11 mouse cellular contexts compared by ENCODE assay signal in genomic region chr8:125134876-125135275, GRCm38 (mm10).
DNase-seq lines count a peak whose midpoint lies in the region; ATAC-seq and TF ChIP-seq lines count a peak whose summit lies in the region.
"Had no signal": no experiment of that assay in that cellular context is flagged by ENCODE, and none has a peak within 500 bp of the region (broad histone marks: within the 10 kb centered on the region; RNA-seq: fewer than 3 reads in every experiment).

No protein-coding gene starts in this region.

- H3K4me3 ChIP-seq in kidney, adult 2 months (ENCODE audit: insufficient read depth, low read depth, low read length) = no peak overlapping the region
- no peak overlapping the region for H3K4me3 ChIP-seq in embryonic facial prominence, embryonic 13.5 days
- H3K4me3 ChIP-seq in liver, embryonic 12.5 days = no peak overlapping the region
- H3K4me3 ChIP-seq: left cerebral cortex, adult 2 months; megakaryocyte, embryonic 14.5 days had no signal

- intact Hi-C loops in heart, postnatal 36 days (cut with DNase I) = loop anchor here (2.0 to 5.0 kb wide), 2 partner anchors 60 to 437 kb away; no protein-coding TSS in a partner anchor

- WGBS in kidney, adult 2 months = 23% methylated on average over 10 of the region's 10 CpGs
- 27% methylated on average over 10 of the region's 10 CpGs for WGBS in embryonic facial prominence, embryonic 13.5 days
- WGBS in liver, embryonic 12.5 days (ENCODE audit: insufficient replicate concordance) = 78% methylated on average over 10 of the region's 10 CpGs

- H3K4me1 ChIP-seq in kidney, adult 2 months (ENCODE audit: control insufficient read depth, insufficient read depth, low read length) = peaks cover 7% of the 10 kb centered on the region
- peaks cover 38% of the 10 kb centered on the region for H3K4me1 ChIP-seq in embryonic facial prominence, embryonic 13.5 days
- H3K4me1 ChIP-seq in liver, embryonic 12.5 days = peaks cover 10% of the 10 kb centered on the region
- H3K4me1 ChIP-seq: megakaryocyte, embryonic 14.5 days had no signal

- no peak for TF ChIP-seq CTCF in kidney, adult 2 months (conservative IDR thresholded peaks at IDR 0.05; ENCODE audit: insufficient read depth, insufficient read length, low read depth, low read length)

- H3K36me3 ChIP-seq in kidney, adult 2 months (ENCODE audit: control insufficient read depth, insufficient read depth, low read length) = no peaks in the 10 kb centered on the region
- H3K36me3 ChIP-seq in embryonic facial prominence, embryonic 13.5 days = no peaks in the 10 kb centered on the region
- H3K36me3 ChIP-seq in liver, embryonic 12.5 days = no peaks in the 10 kb centered on the region

- H3K9me3 ChIP-seq in embryonic facial prominence, embryonic 13.5 days = no peaks in the 10 kb centered on the region
- no peaks in the 10 kb centered on the region for H3K9me3 ChIP-seq in liver, embryonic 12.5 days (replicated peaks)
- H3K9me3 ChIP-seq: megakaryocyte, embryonic 14.5 days had no signal

- peak overlapping the region; percentile 11; the same call in 1 of the 2 replicates for H3K4me2 ChIP-seq in embryonic facial prominence, embryonic 13.5 days
- H3K4me2 ChIP-seq in liver, embryonic 12.5 days = no peak overlapping the region

- 0 out of 2 replicates have a peak overlapping the region, but pooled peaks have one; percentile 14 for H3K27ac ChIP-seq in kidney, adult 2 months (ENCODE audit: insufficient read depth, low read depth, low read length)
- H3K27ac ChIP-seq in embryonic facial prominence, embryonic 13.5 days = no peak overlapping the region
- H3K27ac ChIP-seq in liver, embryonic 12.5 days = no peak overlapping the region
- H3K27ac ChIP-seq: left cerebral cortex, adult 2 months had no signal

- no peak for ATAC-seq in embryonic facial prominence, embryonic 13.5 days (ENCODE audit: insufficient number of reproducible peaks, insufficient read depth, low FRiP score, low TSS enrichment, low read depth)
- no peak for ATAC-seq in liver, embryonic 12.5 days

- no peak overlapping the region for H3K9ac ChIP-seq in embryonic facial prominence, embryonic 13.5 days
- no peak overlapping the region for H3K9ac ChIP-seq in liver, embryonic 12.5 days

- H3K27me3 ChIP-seq in kidney, adult 2 months (replicated peaks; ENCODE audit: control insufficient read depth, insufficient read depth, low read length) = no peaks in the 10 kb centered on the region
- H3K27me3 ChIP-seq in embryonic facial prominence, embryonic 13.5 days = peaks cover 22% of the 10 kb centered on the region
- peaks cover 10% of the 10 kb centered on the region for H3K27me3 ChIP-seq in liver, embryonic 12.5 days (replicated peaks)

- TF ChIP-seq POLR2A in kidney, adult 2 months (IDR thresholded peaks at IDR 0.05; ENCODE audit: low read depth, low read length) = no peak

- DNase-seq in kidney, adult 2 months = peak; percentile 40
- no peak for DNase-seq in kidney, adult 18-20 months
- DNase-seq in heart, postnatal 36 days = peak; percentile 18 to 30
- peak; percentile 28 for DNase-seq in lung, postnatal 10 days
- no peak for DNase-seq in right cerebral cortex, postnatal 10 days (ENCODE audit: low spot score in 2 of 2)
- DNase-seq in left cerebral cortex, adult 11 months (ENCODE audit: low spot score) = no peak
- DNase-seq: thymus, postnatal 36 days had no signal

Comparison
In these comparisons a context has a peak if more than half of its experiments do, and no peak if none do; other contexts are left out.
1. DNase-seq: peak in kidney, adult 2 months (single experiment), heart, postnatal 36 days (2 of 2) and lung, postnatal 10 days (single experiment); none in kidney, adult 18-20 months (single experiment), right cerebral cortex, postnatal 10 days (0 of 2) and left cerebral cortex, adult 11 months (single experiment).